ENCODE assay signal across 11 mouse cellular contexts in the genomic region with DNA sequence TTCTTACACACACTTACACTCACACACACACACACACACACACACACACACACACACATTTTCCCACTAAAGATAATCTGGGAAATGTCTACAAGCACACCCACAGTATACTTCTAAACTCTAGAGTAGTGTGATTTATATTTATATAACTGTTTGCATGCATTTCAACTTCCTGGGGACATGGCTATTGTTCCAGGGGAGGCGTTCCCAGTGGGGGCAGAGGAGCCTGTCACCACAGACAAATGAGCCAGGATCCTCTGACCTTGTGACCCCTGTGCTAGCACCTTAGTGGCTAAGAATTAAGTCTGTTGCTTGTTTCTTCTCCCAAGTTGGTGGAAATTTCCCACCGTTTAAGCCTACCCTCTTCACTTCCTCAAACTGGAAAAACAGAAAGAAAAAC. TPM values are rescaled to one million over a fixed set of nuclear protein-coding genes. Genes with fewer than 3 reads are reported as not detected.
DNase-seq lines count a peak whose midpoint lies in the region; ATAC-seq lines count a peak whose summit lies in the region.
"Had no signal": no experiment of that assay in that cellular context is flagged by ENCODE, and none has a peak within 500 bp of the region (broad histone marks: within the 10 kb centered on the region; RNA-seq: fewer than 3 reads in every experiment).

No protein-coding gene starts in this region.

- peak; percentile 1 for ATAC-seq in CD4-positive, CD25-positive, alpha-beta regulatory T cell, adult 4 months
- peak; percentile 31 for ATAC-seq in granulocyte monocyte progenitor cell, adult 5-6 weeks (replicated peaks; ENCODE audit: poor library complexity, severe bottlenecking)

- peak; percentile 82 for DNase-seq in heart, adult 11 months
- DNase-seq in heart, postnatal 25 days (ENCODE audit: low spot score): no peak
- DNase-seq in lung, postnatal 10 days: peak; percentile 65
- DNase-seq in urinary bladder, postnatal 36 days (ENCODE audit: low spot score in 2 of 2): no peak
- no peak for DNase-seq in right cerebral cortex, postnatal 10 days (ENCODE audit: low spot score in 2 of 2)
- no peak for DNase-seq in ovary, adult 18-20 months (ENCODE audit: low spot score)
- DNase-seq: gastrocnemius, postnatal 10 days; heart, postnatal 4 days; layer of hippocampus, adult 9-11 months had no signal

- intact Hi-C loops in heart, postnatal 25 days (cut with DNase I): no loop called here

RNA-seq across cellular contexts. Expression of a gene that starts 23.1 kb away (rescaled TPM):
- 1 to 10 TPM; 4.0 to 4.5 TPM for total RNA-seq in heart, postnatal 25 days (2021)
- under 1 TPM; 0.08 to 0.47 TPM for polyA plus RNA-seq in CD4-positive, CD25-positive, alpha-beta regulatory T cell, adult 4 months (2017; shearing (Covaris generic))
- 7.6 and 17.4 TPM in 2 replicates for total RNA-seq in granulocyte monocyte progenitor cell, adult 5-6 weeks (2014; fragmentation: Nextera tagmentation)
- total RNA-seq in granulocyte monocyte progenitor cell, adult 5-6 weeks (2017): 2.9 and 6.9 TPM in 2 replicates

Comparison
In these comparisons a context has a peak if more than half of its experiments do, and no peak if none do; other contexts are left out.
1. DNase-seq: peak in heart, adult 11 months (single experiment) and lung, postnatal 10 days (single experiment); none in heart, postnatal 25 days (single experiment), urinary bladder, postnatal 36 days (0 of 2), right cerebral cortex, postnatal 10 days (0 of 2) and ovary, adult 18-20 months (single experiment).